Mouse (Mus musculus): Measurements from ENCODE around the gene Trit1.

- no peak for TF ChIP-seq CTCF (IDR thresholded peaks at IDR 0.05; ENCODE audit: control insufficient read depth, insufficient read depth, insufficient read length)
- TF ChIP-seq MYOG (IDR thresholded peaks at IDR 0.05; ENCODE audit: control insufficient read depth, extremely low read depth, insufficient read length) = no peak
Observed at GRCm38 (mm10) chr4:122996221-122996617, 20.2 kb upstream of the Trit1 start.

Measured in C2C12 (cell line).